Mouse (Mus musculus): ENCODE results near the gene Zfp583. TPM values are rescaled to one million over a fixed set of nuclear protein-coding genes. Genes with fewer than 3 reads are reported as not detected.

The Zfp583 gene
- polyA plus RNA-seq, 1 experiment = 0.56 TPM

GRCm38 (mm10) chr7:6285842-6286705 is 45.0 kb downstream of the Zfp583 start, which contains the start of gene Zfp667:
Gene Zfp667 (plus strand): TSS chr7:6286579.
- TF ChIP-seq CTCF (IDR thresholded peaks at IDR 0.05; ENCODE audit: extremely low read depth, insufficient read depth, insufficient read length, insufficient replicate concordance) (no peak), POLR2A (IDR thresholded peaks at IDR 0.05; ENCODE audit: low read depth, low read length) (0 out of 2 replicates have a peak, but pooled peaks have one; percentile 10)
- 2% methylated on average over 50 of the region's 50 CpGs for WGBS
- Histone ChIP-seq H3K4me1 (ENCODE audit: control insufficient read depth, insufficient read depth, insufficient read length) (peaks cover 7% of the 10 kb centered on the region; the same call in 1 of the 2 replicates), H3K27me3 (ENCODE audit: control insufficient read depth, insufficient read depth, low read length) (no peaks in the 10 kb centered on the region), H3K27ac (ENCODE audit: insufficient read depth, low read length) (peak within 1 kb of the TSS; percentile 61), H3K4me3 (ENCODE audit: extremely low read depth, insufficient read depth, insufficient read length) (peak within 1 kb of the TSS; percentile 68), H3K36me3 (ENCODE audit: control insufficient read depth, insufficient read depth, low read length) (no peaks in the 10 kb centered on the region)
- DNase-seq (ENCODE audit: low read depth in 1 of 2, low spot score in 2 of 2) = peak; percentile 94 to 99

GRCm38 (mm10) chr7:6285366-6285765 is 45.7 kb downstream of the Zfp583 start:
- peaks cover 7% of the 10 kb centered on the region; the same call in 1 of the 2 replicates for H3K4me1 ChIP-seq (ENCODE audit: control insufficient read depth, insufficient read depth, insufficient read length)

GRCm38 (mm10) chr7:6284442-6285012 is 46.6 kb downstream of the Zfp583 start:
- no peak for TF ChIP-seq CTCF (IDR thresholded peaks at IDR 0.05; ENCODE audit: extremely low read depth, insufficient read depth, insufficient read length, insufficient replicate concordance)
- no peak for TF ChIP-seq POLR2A (IDR thresholded peaks at IDR 0.05; ENCODE audit: low read depth, low read length)
- H3K27ac ChIP-seq (ENCODE audit: insufficient read depth, low read length) = no peak overlapping the region

More at GRCm38 (mm10) chr7:6285366-6285765, 45.7 kb downstream of the Zfp583 start:
- no peaks in the 10 kb centered on the region for H3K27me3 ChIP-seq (ENCODE audit: control insufficient read depth, insufficient read depth, low read length)
- TF ChIP-seq CTCF (IDR thresholded peaks at IDR 0.05; ENCODE audit: extremely low read depth, insufficient read depth, insufficient read length, insufficient replicate concordance) = no peak
- no peak for TF ChIP-seq POLR2A (IDR thresholded peaks at IDR 0.05; ENCODE audit: low read depth, low read length)
- no peaks in the 10 kb centered on the region for H3K36me3 ChIP-seq (ENCODE audit: control insufficient read depth, insufficient read depth, low read length)
- WGBS = 50% methylated on average over 6 of the region's 6 CpGs
- H3K27ac ChIP-seq (ENCODE audit: insufficient read depth, low read length) = peak overlapping the region; percentile 21; the same call in 1 of the 2 replicates
- H3K4me3 ChIP-seq (ENCODE audit: extremely low read depth, insufficient read depth, insufficient read length) = no peak overlapping the region
- peak in 1 of 2 experiments; percentile 65 for DNase-seq (ENCODE audit: low read depth in 1 of 2, low spot score in 2 of 2)

GRCm38 (mm10) chr7:6283451-6284075 is 47.5 kb downstream of the Zfp583 start:
- Histone ChIP-seq H3K27me3 (ENCODE audit: control insufficient read depth, insufficient read depth, low read length) (no peaks in the 10 kb centered on the region), H3K4me1 (ENCODE audit: control insufficient read depth, insufficient read depth, insufficient read length) (peaks cover 7% of the 10 kb centered on the region; the same call in 1 of the 2 replicates), H3K4me3 (ENCODE audit: extremely low read depth, insufficient read depth, insufficient read length) (peak overlapping the region; percentile 79), H3K36me3 (ENCODE audit: control insufficient read depth, insufficient read depth, low read length) (no peaks in the 10 kb centered on the region), H3K27ac (ENCODE audit: insufficient read depth, low read length) (peak overlapping the region; percentile 83)
- under 1% methylated on average over 23 of the region's 23 CpGs for WGBS
- TF ChIP-seq POLR2A (IDR thresholded peaks at IDR 0.05; ENCODE audit: low read depth, low read length) (peak; percentile 40), CTCF (IDR thresholded peaks at IDR 0.05; ENCODE audit: extremely low read depth, insufficient read depth, insufficient read length, insufficient replicate concordance) (peak; percentile 21; the same call in 1 of the 2 replicates)
- DNase-seq (ENCODE audit: low read depth in 1 of 2, low spot score in 2 of 2) = peak; percentile 75 to 77

More at GRCm38 (mm10) chr7:6284442-6285012, 46.6 kb downstream of the Zfp583 start:
- no peak for DNase-seq (ENCODE audit: low read depth in 1 of 2, low spot score in 2 of 2)
- no peak overlapping the region for H3K4me3 ChIP-seq (ENCODE audit: extremely low read depth, insufficient read depth, insufficient read length)
- 93% methylated on average over 4 of the region's 4 CpGs for WGBS
- peaks cover 7% of the 10 kb centered on the region; the same call in 1 of the 2 replicates for H3K4me1 ChIP-seq (ENCODE audit: control insufficient read depth, insufficient read depth, insufficient read length)
- no peaks in the 10 kb centered on the region for H3K27me3 ChIP-seq (ENCODE audit: control insufficient read depth, insufficient read depth, low read length)
- H3K36me3 ChIP-seq (ENCODE audit: control insufficient read depth, insufficient read depth, low read length) = no peaks in the 10 kb centered on the region

- peak; percentile 79 to 81 for DNase-seq (ENCODE audit: low read depth in 1 of 2, low spot score in 2 of 2)
- TF ChIP-seq POLR2A (IDR thresholded peaks at IDR 0.05; ENCODE audit: low read depth, low read length) (no peak), CTCF (IDR thresholded peaks at IDR 0.05; ENCODE audit: extremely low read depth, insufficient read depth, insufficient read length, insufficient replicate concordance) (peak; percentile 30; the same call in 1 of the 2 replicates)
- WGBS = 0% methylated on average over 1 of the region's 1 CpGs
- Histone ChIP-seq H3K4me3 (ENCODE audit: extremely low read depth, insufficient read depth, insufficient read length) (peak overlapping the region; percentile 42; the same call in 1 of the 2 replicates), H3K27me3 (ENCODE audit: control insufficient read depth, insufficient read depth, low read length) (no peaks in the 10 kb centered on the region), H3K4me1 (ENCODE audit: control insufficient read depth, insufficient read depth, insufficient read length) (peaks cover 7% of the 10 kb centered on the region; the same call in 1 of the 2 replicates), H3K27ac (ENCODE audit: insufficient read depth, low read length) (no peak overlapping the region), H3K36me3 (ENCODE audit: control insufficient read depth, insufficient read depth, low read length) (no peaks in the 10 kb centered on the region)
Observed at GRCm38 (mm10) chr7:6282749-6283148, 48.3 kb downstream of the Zfp583 start.

- H3K36me3 ChIP-seq (ENCODE audit: control insufficient read depth, insufficient read depth, low read length) = no peaks in the 10 kb centered on the region
- WGBS = 50% methylated on average over 3 of the region's 3 CpGs
Observed at GRCm38 (mm10) chr7:6277906-6278305, 53.2 kb downstream of the Zfp583 start.

More at GRCm38 (mm10) chr7:6277906-6278305, 53.2 kb downstream of the Zfp583 start:
- Histone ChIP-seq H3K4me3 (ENCODE audit: extremely low read depth, insufficient read depth, insufficient read length) (no peak overlapping the region), H3K27me3 (ENCODE audit: control insufficient read depth, insufficient read depth, low read length) (no peaks in the 10 kb centered on the region), H3K27ac (ENCODE audit: insufficient read depth, low read length) (no peak overlapping the region), H3K4me1 (ENCODE audit: control insufficient read depth, insufficient read depth, insufficient read length) (no peaks in the 10 kb centered on the region)
- no peak for TF ChIP-seq POLR2A (IDR thresholded peaks at IDR 0.05; ENCODE audit: low read depth, low read length)
- no peak for TF ChIP-seq CTCF (IDR thresholded peaks at IDR 0.05; ENCODE audit: extremely low read depth, insufficient read depth, insufficient read length, insufficient replicate concordance)
- no peak for DNase-seq (ENCODE audit: low read depth in 1 of 2, low spot score in 2 of 2)

Data from spleen, adult 2 months (tissue).